Mouse (Mus musculus) hindbrain, embryonic 16.5 days (tissue): ENCODE measurements at regions not wholly inside any gene's neighbourhood (a gene's known extent, or its start where the extent isn't known, plus 50 kb on each side); places are given as distances from the start of the nearest gene placed in this dataset.

Source experiments
- ATAC-seq: fragments of 200-750 bp; cut with Nextera tagmentation; 2 replicates; pipeline ENCODE4 v1.8.0; 2017; ENCODE audit warnings: moderate TSS enrichment, moderate library complexity
- H3K27ac ChIP-seq: fragments of 300-500 bp; sonication (generic); 2 replicates; pipeline ENCODE4 v1.5.1; 2014; ENCODE audit warnings: low read depth, mild to moderate bottlenecking, control low read depth, low read length, moderate library complexity
- H3K27me3 ChIP-seq: fragments of 300-500 bp; sonication (generic); replicated peaks from 2 replicates; pipeline ENCODE4 v1.6.1; 2014; ENCODE audit warnings: low read length; ENCODE audit not compliant: control insufficient read depth, insufficient read depth
- H3K36me3 ChIP-seq: fragments of 300-500 bp; sonication (generic); 2 replicates; pipeline ENCODE4 v1.6.1; 2014; ENCODE audit warnings: mild to moderate bottlenecking, low read length, moderate library complexity, mixed read lengths; ENCODE audit not compliant: control insufficient read depth, insufficient read depth
- H3K4me1 ChIP-seq: fragments of 300-500 bp; sonication (generic); 2 replicates; pipeline ENCODE4 v1.6.1; 2014; ENCODE audit warnings: low read depth, low read length; ENCODE audit not compliant: control insufficient read depth, insufficient read depth
- H3K4me2 ChIP-seq: fragments of 300-500 bp; sonication (generic); 2 replicates; pipeline ENCODE4 v1.6.1; 2014; ENCODE audit warnings: mild to moderate bottlenecking, low read length, control low read depth, moderate library complexity
- H3K4me3 ChIP-seq: fragments of 300-500 bp; sonication (generic); 2 replicates; pipeline ENCODE4 v1.5.1; 2014; ENCODE audit warnings: mild to moderate bottlenecking, low read length, control low read depth, moderate library complexity
- H3K9ac ChIP-seq: fragments of 300-500 bp; sonication (generic); 2 replicates; pipeline ENCODE4 v1.6.1; 2014; ENCODE audit warnings: low read depth, mild to moderate bottlenecking, control low read depth, low read length, moderate library complexity
- H3K9me3 ChIP-seq: fragments of 300-500 bp; sonication (generic); 2 replicates; pipeline ENCODE4 v1.6.1; 2014; ENCODE audit warnings: mild to moderate bottlenecking, low read length, moderate library complexity; ENCODE audit not compliant: control insufficient read depth
- WGBS: fragments of 180-500 bp; shearing (Covaris S2); extraction: QIAGEN DNeasy Blood & Tissue Kit; methylation state at CpG from one replicate; pipeline ENCODE4 v1.1.7; 2014; 5-methylcytosine and 5-hydroxymethylcytosine counted together

DNA sequence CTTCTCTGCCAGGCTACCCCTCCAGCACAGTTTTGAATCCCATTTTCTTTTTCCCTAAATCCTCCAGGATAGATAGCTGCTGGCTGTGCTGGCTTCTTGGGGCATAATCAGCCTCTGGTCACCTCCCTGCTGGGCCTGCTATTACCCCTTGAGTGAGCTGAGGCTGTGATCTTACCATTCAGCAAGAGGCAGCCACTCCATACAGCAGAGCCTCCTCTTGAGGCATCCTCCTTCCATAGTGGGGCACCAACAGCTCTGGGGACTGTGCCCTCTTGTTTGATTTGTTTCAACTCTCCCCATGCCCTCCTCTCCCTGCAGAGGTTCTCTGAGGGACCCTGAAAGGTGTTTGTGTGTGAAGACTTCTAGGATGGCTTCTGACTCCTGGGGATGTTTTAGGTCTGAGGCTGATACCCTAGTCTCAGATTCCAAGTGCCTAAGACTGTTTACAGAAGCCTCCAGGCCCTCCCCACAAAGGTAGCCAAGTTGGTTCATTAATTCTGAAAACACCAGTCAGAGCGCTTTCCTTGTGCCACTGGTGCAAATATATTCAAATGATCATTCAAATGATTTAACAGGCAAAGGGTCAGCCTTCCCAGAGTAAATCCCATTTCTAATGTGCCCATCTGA lies 343.9 kb downstream of the Eipr1 start:
- Histone ChIP-seq H3K36me3 (no peaks in the 10 kb centered on the region), H3K27me3 (no peaks in the 10 kb centered on the region), H3K27ac (peak overlapping the region; percentile 62), H3K4me1 (peaks cover 14% of the 10 kb centered on the region), H3K9me3 (no peaks in the 10 kb centered on the region), H3K9ac (no peak overlapping the region), H3K4me2 (peak overlapping the region; percentile 28), H3K4me3 (no peak overlapping the region)
- WGBS = 12% methylated on average over 1 of the region's 1 CpGs
- ATAC-seq = peak; percentile 54

GRCm38 (mm10) chr12:29096033-29096913 lies 344.7 kb downstream of the Eipr1 start:
- no peaks in the 10 kb centered on the region for H3K9me3 ChIP-seq
- H3K4me2 ChIP-seq = peak overlapping the region; percentile 28
- no peak overlapping the region for H3K4me3 ChIP-seq
- peak overlapping the region; percentile 62 for H3K27ac ChIP-seq
- ATAC-seq = peak; percentile 89
- peak overlapping the region; percentile 9; the same call in 1 of the 2 replicates for H3K9ac ChIP-seq
- H3K27me3 ChIP-seq = no peaks in the 10 kb centered on the region
- H3K36me3 ChIP-seq = no peaks in the 10 kb centered on the region
- 3% methylated on average over 16 of the region's 16 CpGs for WGBS
- H3K4me1 ChIP-seq = peaks cover 14% of the 10 kb centered on the region

GRCm38 (mm10) chr12:29100042-29100570 lies 348.5 kb downstream of the Eipr1 start:
- no peak overlapping the region for H3K4me3 ChIP-seq
- no peak overlapping the region for H3K4me2 ChIP-seq
- H3K9ac ChIP-seq = no peak overlapping the region
- H3K9me3 ChIP-seq = no peaks in the 10 kb centered on the region
- peaks cover 14% of the 10 kb centered on the region for H3K4me1 ChIP-seq
- ATAC-seq = no peak
- WGBS = 59% methylated on average over 3 of the region's 3 CpGs
- H3K27ac ChIP-seq = no peak overlapping the region
- H3K27me3 ChIP-seq = no peaks in the 10 kb centered on the region
- H3K36me3 ChIP-seq = no peaks in the 10 kb centered on the region

DNA sequence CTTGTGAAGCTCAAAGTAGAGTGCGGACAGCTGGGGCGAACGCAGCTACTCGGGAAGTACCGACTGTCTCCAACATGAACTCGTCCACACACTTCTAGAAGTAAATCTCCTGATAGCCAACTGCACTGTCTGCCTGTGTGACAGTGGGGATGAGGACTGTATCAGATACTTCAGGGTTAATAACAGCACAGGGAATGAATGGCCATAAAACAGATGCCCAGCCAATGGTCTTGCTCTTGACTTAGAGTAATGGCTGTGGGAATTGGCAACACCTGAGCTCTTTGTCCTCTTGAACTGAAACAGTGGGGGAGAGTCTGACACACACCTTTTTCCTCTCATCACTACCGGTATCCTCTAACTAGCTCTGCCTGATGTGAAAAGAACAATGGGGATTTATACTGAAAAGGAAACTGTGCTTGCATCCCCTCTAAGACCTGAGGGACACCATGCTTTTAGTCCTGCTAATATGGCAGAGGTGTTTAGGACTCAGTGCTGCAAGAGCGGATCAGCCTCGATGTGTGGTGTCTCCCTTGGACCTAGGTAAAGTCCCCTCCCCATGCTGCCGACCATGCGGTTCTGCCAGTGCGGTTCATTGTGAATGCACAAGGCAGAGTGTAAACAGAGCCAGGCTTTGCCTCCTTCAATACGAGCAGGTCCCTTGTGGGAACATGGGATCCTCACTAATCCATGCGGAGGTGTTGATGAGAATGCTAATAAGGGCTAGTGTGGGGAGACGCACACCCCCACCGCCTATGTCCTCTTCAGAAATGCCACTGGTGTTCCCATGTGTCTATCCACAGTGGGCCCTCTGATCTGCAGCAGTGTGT lies 355.5 kb downstream of the Eipr1 start:
- WGBS = 47% methylated on average over 16 of the region's 16 CpGs
- peaks cover 15% of the 10 kb centered on the region for H3K4me1 ChIP-seq
- no peaks in the 10 kb centered on the region for H3K27me3 ChIP-seq
- peak overlapping the region; percentile 62 for H3K27ac ChIP-seq
- H3K4me3 ChIP-seq = no peak overlapping the region
- H3K9ac ChIP-seq = peak overlapping the region; percentile 25; the same call in 1 of the 2 replicates
- no peaks in the 10 kb centered on the region for H3K36me3 ChIP-seq
- no peaks in the 10 kb centered on the region for H3K9me3 ChIP-seq
- no peak overlapping the region for H3K4me2 ChIP-seq
- ATAC-seq = peak; percentile 89

GRCm38 (mm10) chr12:29107720-29108051 lies 356.1 kb downstream of the Eipr1 start:
- Histone ChIP-seq H3K4me1 (peaks cover 15% of the 10 kb centered on the region), H3K4me3 (no peak overlapping the region), H3K9me3 (no peaks in the 10 kb centered on the region), H3K27ac (peak overlapping the region; percentile 62; the same call in 1 of the 2 replicates), H3K27me3 (no peaks in the 10 kb centered on the region), H3K4me2 (no peak overlapping the region), H3K9ac (no peak overlapping the region), H3K36me3 (no peaks in the 10 kb centered on the region)
- 41% methylated on average over 3 of the region's 3 CpGs for WGBS
- ATAC-seq = no peak

DNA sequence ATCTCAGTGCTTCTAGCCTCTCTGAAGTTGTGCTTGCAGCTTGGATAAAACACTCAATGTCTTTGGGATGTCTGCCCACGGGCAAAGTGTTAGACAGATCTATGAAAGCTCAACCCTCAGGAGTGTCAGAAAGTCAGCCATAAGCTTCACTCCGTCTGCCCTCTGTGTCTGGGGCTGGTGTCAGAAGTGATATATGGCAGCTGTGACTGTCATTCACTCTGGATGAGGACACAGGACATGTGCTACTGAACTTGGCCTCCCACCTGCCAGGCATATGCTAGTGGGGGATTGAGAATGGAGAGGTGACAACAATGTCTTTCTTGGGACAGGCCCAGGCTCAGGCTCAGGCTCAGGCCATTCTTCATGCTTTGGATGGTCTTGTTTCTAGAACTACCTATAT lies 366.7 kb downstream of the Eipr1 start:
- Histone ChIP-seq H3K36me3 (no peaks in the 10 kb centered on the region), H3K4me2 (no peak overlapping the region), H3K4me3 (no peak overlapping the region), H3K27me3 (no peaks in the 10 kb centered on the region), H3K4me1 (no peaks in the 10 kb centered on the region; the same call in none of the 2 replicates), H3K27ac (no peak overlapping the region), H3K9ac (no peak overlapping the region), H3K9me3 (no peaks in the 10 kb centered on the region)
- whole genome bisulfite sequencing = 68% methylated on average over 2 of the region's 2 CpGs
- no peak for ATAC-seq

GRCm38 (mm10) chr12:29121159-29121558 lies 369.6 kb downstream of the Eipr1 start:
- ATAC-seq = peak; percentile 38; the same call in 1 of the 2 replicates
- Histone ChIP-seq H3K9ac (no peak overlapping the region), H3K27ac (no peak overlapping the region), H3K27me3 (no peaks in the 10 kb centered on the region), H3K36me3 (no peaks in the 10 kb centered on the region), H3K9me3 (no peaks in the 10 kb centered on the region), H3K4me3 (no peak overlapping the region), H3K4me2 (no peak overlapping the region), H3K4me1 (peaks cover 3% of the 10 kb centered on the region)
- WGBS = 46% methylated on average over 2 of the region's 2 CpGs

DNA sequence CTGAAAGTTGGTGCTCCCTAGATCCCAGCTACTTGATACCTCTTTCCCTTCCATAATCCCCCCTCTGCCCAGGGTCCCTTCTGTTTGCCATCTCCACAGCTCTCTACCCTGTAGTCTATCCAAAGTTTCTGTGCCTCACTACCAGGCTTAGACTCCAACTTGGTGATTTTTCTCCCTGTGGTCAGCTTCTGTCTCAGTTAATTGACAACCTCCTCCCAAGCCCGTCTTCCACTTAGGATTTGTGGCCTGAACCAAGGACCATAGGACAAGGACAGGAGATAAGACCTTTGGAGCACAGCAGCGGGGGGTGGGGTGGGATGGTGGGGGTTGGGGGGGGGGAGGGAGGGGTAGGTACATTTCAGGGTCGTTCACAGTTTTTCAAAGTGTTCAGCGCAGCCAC lies 371.3 kb downstream of the Eipr1 start:
- H3K36me3 ChIP-seq = no peaks in the 10 kb centered on the region
- no peaks in the 10 kb centered on the region for H3K27me3 ChIP-seq
- no peak overlapping the region for H3K4me3 ChIP-seq
- H3K4me1 ChIP-seq = peaks cover 3% of the 10 kb centered on the region
- H3K9me3 ChIP-seq = no peaks in the 10 kb centered on the region
- no peak overlapping the region for H3K4me2 ChIP-seq
- no peak overlapping the region for H3K9ac ChIP-seq
- ATAC-seq = no peak
- WGBS = 87% methylated on average over 4 of the region's 4 CpGs
- H3K27ac ChIP-seq = no peak overlapping the region
